Mouse (Mus musculus): ENCODE measurements around the gene Gm7233. TPM values are rescaled to one million over a fixed set of nuclear protein-coding genes. Genes with fewer than 3 reads are reported as not detected.

Gene Gm7233
- not detected in 2 replicates for polyA plus RNA-seq (2012; rRNA removed)

DNA sequence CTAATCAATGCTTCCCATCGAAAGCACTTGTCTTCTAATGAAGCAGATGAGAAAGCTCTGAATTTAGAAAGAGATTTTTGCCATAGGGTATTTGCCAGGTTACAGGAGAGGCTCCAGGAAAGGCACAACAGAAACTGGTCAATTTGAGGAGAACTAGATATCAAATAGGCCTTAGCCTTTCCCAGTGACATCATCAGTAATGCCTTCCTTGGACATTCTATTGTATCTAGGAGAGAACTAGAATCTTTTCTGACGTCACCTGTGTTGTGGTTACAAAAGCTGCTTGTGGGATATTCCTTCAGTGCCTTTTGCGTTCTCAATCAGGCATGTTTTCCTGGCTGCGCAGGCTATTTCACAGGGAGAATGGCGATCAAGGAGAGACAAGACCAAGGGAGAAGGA is at the start of gene Gm7233:
Gene Gm7233, plus strand, starts transcription at position 301 of the 400 bp plus-strand sequence.

DNA sequence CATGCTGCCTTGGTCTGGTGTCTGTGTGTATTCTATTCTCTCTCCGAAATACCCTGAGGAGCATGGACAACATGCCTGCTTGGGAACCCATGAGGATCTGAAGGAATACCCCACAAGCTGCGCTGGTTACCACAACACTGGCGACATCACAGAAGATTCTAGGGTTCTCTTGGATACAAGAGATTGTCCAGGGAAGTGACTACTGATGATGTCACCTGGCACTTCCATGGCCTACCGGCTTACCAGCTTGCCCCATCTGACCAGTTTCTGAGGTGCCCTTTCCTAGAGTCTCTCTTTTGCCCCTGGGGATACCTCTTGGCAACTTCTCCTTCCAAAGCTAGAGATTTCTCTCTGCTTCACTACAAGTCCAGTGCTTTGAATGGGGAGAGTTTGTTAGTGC is 55.5 kb downstream of the Gm7233 start, which contains the start of gene Gm8122:
Gene Gm8122, minus strand, starts transcription at position 101 of the 400 bp plus-strand sequence.

Other genes starting within 250 kb of the Gm7233 start
- gene Gm8082, start 186.2 kb upstream of the Gm7233 start, polyA plus RNA-seq (2012; rRNA removed) = not detected in 2 replicates
- gene Gm10376, start 164.2 kb upstream of the Gm7233 start, polyA plus RNA-seq (2012; rRNA removed) = not detected in 2 replicates
- gene Gm8094, start 103.2 kb upstream of the Gm7233 start, polyA plus RNA-seq (2012; rRNA removed) = not detected in 2 replicates
- not detected in 2 replicates for gene Gm8104, start 79.3 kb upstream of the Gm7233 start, polyA plus RNA-seq (2012; rRNA removed)
- not detected in 2 replicates for gene Gm8122, start 55.4 kb downstream of the Gm7233 start, polyA plus RNA-seq (2012; rRNA removed)
- not detected in 2 replicates for gene Gm8126, start 78.8 kb downstream of the Gm7233 start, polyA plus RNA-seq (2012; rRNA removed)
- gene Gm9732, start 95.2 kb downstream of the Gm7233 start, polyA plus RNA-seq (2012; rRNA removed) = not detected in 2 replicates
- not detected in 2 replicates for gene Gm8127, start 114.0 kb downstream of the Gm7233 start, polyA plus RNA-seq (2012; rRNA removed)
- not detected in 2 replicates for gene 1700001F09Rik, start 167.9 kb downstream of the Gm7233 start, polyA plus RNA-seq (2012; rRNA removed)
- gene Gm8138, start 236.5 kb downstream of the Gm7233 start, polyA plus RNA-seq (2012; rRNA removed) = not detected in 2 replicates

Measured in stomach, adult 2 months (tissue).